In genomic region chr7:44809466-44809865, GRCm38 (mm10) we compare ENCODE assay signal across 27 mouse cellular contexts. TPM values are rescaled to one million over a fixed set of nuclear protein-coding genes. Genes with fewer than 3 reads are reported as not detected.
A peak's percentile ranks its signal among the peaks of the same experiment; 100 is the strongest.
DNase-seq lines count a peak whose midpoint lies in the region; ATAC-seq and TF ChIP-seq lines count a peak whose summit lies in the region.
"Had no signal": no experiment of that assay in that cellular context is flagged by ENCODE, and none has a peak within 500 bp of the region (broad histone marks: within the 10 kb centered on the region; RNA-seq: fewer than 3 reads in every experiment).

No protein-coding gene starts in this region.

- H3K27me3 ChIP-seq in lung, postnatal 0 days (replicated peaks; ENCODE audit: insufficient read depth, low read length) = no peaks in the 10 kb centered on the region
- H3K27me3 ChIP-seq in stomach, postnatal 0 days (ENCODE audit: control insufficient read depth, insufficient read depth, low read length) = no peaks in the 10 kb centered on the region
- H3K27me3 ChIP-seq: forebrain, embryonic 12.5 days; hindbrain, embryonic 12.5 days had no signal

- no peaks in the 10 kb centered on the region for H3K9me3 ChIP-seq in lung, postnatal 0 days (ENCODE audit: low read length)
- no peaks in the 10 kb centered on the region for H3K9me3 ChIP-seq in stomach, postnatal 0 days (ENCODE audit: control insufficient read depth, low read length)
- H3K9me3 ChIP-seq: forebrain, embryonic 12.5 days; heart, embryonic 13.5 days; hindbrain, embryonic 12.5 days; liver, embryonic 15.5 days; midbrain, embryonic 13.5 days had no signal

- TF ChIP-seq CTCF in lung, postnatal 0 days (IDR thresholded peaks at IDR 0.05) = no peak
- TF ChIP-seq CTCF in lung, adult 2 months (IDR thresholded peaks at IDR 0.05; ENCODE audit: insufficient read depth, low read length) = no peak
- TF ChIP-seq CTCF in stomach, postnatal 0 days (IDR thresholded peaks at IDR 0.05; ENCODE audit: low read depth) = no peak

- DNase-seq in heart, postnatal 4 days = peak; percentile 2
- no peak for DNase-seq in heart, postnatal 10 days
- peak; percentile 3 for DNase-seq in lung, postnatal 0 days (ENCODE audit: low spot score)
- no peak for DNase-seq in lung, adult 2 months
- DNase-seq in urinary bladder, postnatal 25 days (ENCODE audit: low spot score) = peak; percentile 1
- no peak for DNase-seq in urinary bladder, postnatal 14 days (ENCODE audit: low spot score)
- peak; percentile 11 for DNase-seq in stomach, postnatal 0 days (ENCODE audit: low spot score)
- no peak for DNase-seq in ovary, postnatal 36 days (ENCODE audit: low spot score)
- DNase-seq: adrenal gland, postnatal 25 days; B cell, adult 2 months; cerebellum, adult 11-12 months; cerebellum, adult 9-11 months; forebrain, postnatal 0 days; kidney, adult 9 months; kidney, postnatal 14 days; lung, postnatal 4 days; right cerebral cortex, adult 18-20 months; spleen, adult 18-20 months; thymus, postnatal 36 days had no signal

- H3K4me2 ChIP-seq in lung, postnatal 0 days (replicated peaks; ENCODE audit: low read depth, low read length) = no peak overlapping the region
- H3K4me2 ChIP-seq in stomach, postnatal 0 days (replicated peaks; ENCODE audit: low read depth) = no peak overlapping the region
- H3K4me2 ChIP-seq: forebrain, embryonic 12.5 days; heart, embryonic 13.5 days; hindbrain, embryonic 12.5 days; liver, embryonic 15.5 days; midbrain, embryonic 13.5 days had no signal

- WGBS in lung, postnatal 0 days = 82% methylated on average over 3 of the region's 3 CpGs
- WGBS in lung, adult 2 months = 87% methylated on average over 3 of the region's 3 CpGs
- WGBS in stomach, postnatal 0 days = 91% methylated on average over 3 of the region's 3 CpGs

- H3K9ac ChIP-seq in lung, postnatal 0 days (replicated peaks; ENCODE audit: low read depth) = no peak overlapping the region
- no peak overlapping the region for H3K9ac ChIP-seq in stomach, postnatal 0 days (ENCODE audit: low read length)
- H3K9ac ChIP-seq: forebrain, embryonic 12.5 days; forebrain, postnatal 0 days; heart, embryonic 13.5 days; hindbrain, embryonic 12.5 days; liver, embryonic 15.5 days; midbrain, embryonic 13.5 days had no signal

- intact Hi-C loops in heart, postnatal 10 days (cut with DNase I) = no loop called here

- no peaks in the 10 kb centered on the region; the same call in 1 of the 2 replicates for H3K36me3 ChIP-seq in lung, postnatal 0 days (ENCODE audit: insufficient read depth, low read length)
- H3K36me3 ChIP-seq in stomach, postnatal 0 days (ENCODE audit: control insufficient read depth, insufficient read depth, low read length) = no peaks in the 10 kb centered on the region

- no peak for TF ChIP-seq EP300 in lung, postnatal 0 days (IDR thresholded peaks at IDR 0.05)
- no peak for TF ChIP-seq EP300 in stomach, postnatal 0 days (optimal IDR thresholded peaks at IDR 0.05)

- no peak overlapping the region for H3K27ac ChIP-seq in lung, postnatal 0 days (ENCODE audit: low read length)
- no peak overlapping the region for H3K27ac ChIP-seq in stomach, postnatal 0 days (replicated peaks)
- H3K27ac ChIP-seq: forebrain, embryonic 12.5 days; heart, embryonic 13.5 days; hindbrain, embryonic 12.5 days; hindbrain, postnatal 0 days; left cerebral cortex, adult 2 months; liver, embryonic 15.5 days; midbrain, embryonic 13.5 days had no signal

- H3K4me3 ChIP-seq in lung, postnatal 0 days (ENCODE audit: low read depth, low read length) = no peak overlapping the region
- H3K4me3 ChIP-seq in lung, adult 2 months (replicated peaks; ENCODE audit: extremely low read depth, low read depth, low read length) = no peak overlapping the region
- no peak overlapping the region for H3K4me3 ChIP-seq in stomach, postnatal 0 days (ENCODE audit: low read depth, low read length)
- H3K4me3 ChIP-seq: forebrain, embryonic 12.5 days; heart, embryonic 13.5 days; hindbrain, embryonic 12.5 days; left cerebral cortex, adult 2 months; liver, embryonic 15.5 days; midbrain, embryonic 13.5 days had no signal

- no peaks in the 10 kb centered on the region for H3K4me1 ChIP-seq in lung, postnatal 0 days (ENCODE audit: insufficient read depth, low read depth, low read length)
- H3K4me1 ChIP-seq in lung, adult 2 months (ENCODE audit: control insufficient read depth, insufficient read depth, low read length) = no peaks in the 10 kb centered on the region
- no peaks in the 10 kb centered on the region for H3K4me1 ChIP-seq in stomach, postnatal 0 days (replicated peaks; ENCODE audit: control insufficient read depth, insufficient read depth)
- H3K4me1 ChIP-seq: forebrain, embryonic 12.5 days; hindbrain, embryonic 12.5 days; midbrain, embryonic 13.5 days had no signal

- no peak for ATAC-seq in lung, postnatal 0 days
- ATAC-seq in stomach, postnatal 0 days (ENCODE audit: low FRiP score, low TSS enrichment) = no peak
- ATAC-seq: forebrain, postnatal 0 days; hindbrain, postnatal 0 days; intestine, embryonic 16.5 days; midbrain, embryonic 13.5 days had no signal

- TF ChIP-seq POLR2A in lung, adult 2 months (IDR thresholded peaks at IDR 0.05; ENCODE audit: borderline replicate concordance, extremely low read depth, low read depth, low read length) = no peak

RNA-seq across cellular contexts. Expression of gene Nup62, which starts 6.4 kb away (rescaled TPM):
- total RNA-seq in heart, postnatal 4 days (2021) = 10 to 100 TPM; 69.3 to 69.9 TPM
- 10 to 100 TPM; 44.3 to 45.1 TPM for total RNA-seq in heart, postnatal 10 days (2021)
- polyA plus RNA-seq in lung, postnatal 0 days (2015; fragmentation: Nextera tagmentation; extraction: Ambion mirVana) = 22.7 and 23.8 TPM in 2 replicates
- 42.9 and 44.1 TPM in 2 replicates for polyA plus RNA-seq in lung, adult 2 months (2012; rRNA removed)
- 33.4 and 34.9 TPM in 2 replicates for polyA plus RNA-seq in stomach, postnatal 0 days (2015; fragmentation: Nextera tagmentation; extraction: Ambion mirVana)

RNA-seq across cellular contexts. Expression of gene Il4i1, which starts 6.7 kb away (rescaled TPM):
- 1 to 10 TPM; 1.4 to 2.0 TPM for total RNA-seq in heart, postnatal 4 days (2021)
- 1 to 10 TPM; 1.3 to 1.8 TPM for total RNA-seq in heart, postnatal 10 days (2021)
- 1.9 and 2.3 TPM in 2 replicates for polyA plus RNA-seq in lung, postnatal 0 days (2015; fragmentation: Nextera tagmentation; extraction: Ambion mirVana)
- 6.5 and 7.6 TPM in 2 replicates for polyA plus RNA-seq in lung, adult 2 months (2012; rRNA removed)
- polyA plus RNA-seq in stomach, postnatal 0 days (2015; fragmentation: Nextera tagmentation; extraction: Ambion mirVana) = 0.69 and 0.75 TPM in 2 replicates

RNA-seq across cellular contexts. Expression of gene Atf5, which starts 7.0 kb away (rescaled TPM):
- 10 to 100 TPM; 34.9 to 37.2 TPM for total RNA-seq in heart, postnatal 4 days (2021)
- 10 to 100 TPM; 50.4 to 51.3 TPM for total RNA-seq in heart, postnatal 10 days (2021)
- polyA plus RNA-seq in lung, postnatal 0 days (2015; fragmentation: Nextera tagmentation; extraction: Ambion mirVana) = 6.0 and 6.1 TPM in 2 replicates
- 191 and 231 TPM in 2 replicates for polyA plus RNA-seq in lung, adult 2 months (2012; rRNA removed)
- 7.3 and 7.7 TPM in 2 replicates for polyA plus RNA-seq in stomach, postnatal 0 days (2015; fragmentation: Nextera tagmentation; extraction: Ambion mirVana)

RNA-seq across cellular contexts. Expression of gene Akt1s1, which starts 39.3 kb away (rescaled TPM):
- total RNA-seq in heart, postnatal 4 days (2021) = 10 to 100 TPM; 70.6 to 82.6 TPM
- total RNA-seq in heart, postnatal 10 days (2021) = 10 to 100 TPM; 76.8 to 78.4 TPM
- 84.0 and 89.4 TPM in 2 replicates for polyA plus RNA-seq in lung, postnatal 0 days (2015; fragmentation: Nextera tagmentation; extraction: Ambion mirVana)
- 96.6 and 130 TPM in 2 replicates for polyA plus RNA-seq in lung, adult 2 months (2012; rRNA removed)
- polyA plus RNA-seq in stomach, postnatal 0 days (2015; fragmentation: Nextera tagmentation; extraction: Ambion mirVana) = 70.8 and 75.2 TPM in 2 replicates

RNA-seq across cellular contexts. Expression of gene Tbc1d17, which starts 39.4 kb away (rescaled TPM):
- total RNA-seq in heart, postnatal 4 days (2021) = 10 to 100 TPM; 33.0 to 38.0 TPM
- 10 to 100 TPM; 38.4 to 44.7 TPM for total RNA-seq in heart, postnatal 10 days (2021)
- 73.2 and 84.0 TPM in 2 replicates for polyA plus RNA-seq in lung, postnatal 0 days (2015; fragmentation: Nextera tagmentation; extraction: Ambion mirVana)
- 95.7 and 114 TPM in 2 replicates for polyA plus RNA-seq in lung, adult 2 months (2012; rRNA removed)
- 45.4 and 48.0 TPM in 2 replicates for polyA plus RNA-seq in stomach, postnatal 0 days (2015; fragmentation: Nextera tagmentation; extraction: Ambion mirVana)

Comparison
In these comparisons a context has a peak if more than half of its experiments do, and no peak if none do; other contexts are left out.
1. DNase-seq: peak in heart, postnatal 4 days (single experiment), lung, postnatal 0 days (single experiment), urinary bladder, postnatal 25 days (single experiment) and stomach, postnatal 0 days (single experiment); none in heart, postnatal 10 days (0 of 2), lung, adult 2 months (single experiment), urinary bladder, postnatal 14 days (single experiment) and ovary, postnatal 36 days (single experiment).
2. RNA of gene Atf5, which starts 7.0 kb away (polyA plus RNA-seq): 191 to 231 TPM in lung, adult 2 months; 7.3 to 7.7 TPM in stomach, postnatal 0 days and 6.0 to 6.1 TPM in lung, postnatal 0 days; every median in the first group is over 10 times any median in the second.